Mouse (Mus musculus) liver, adult 2 months (tissue): ENCODE measurements around the gene Micu2.

Experiments used
- CTCF ChIP-seq: fragments of 200-500 bp; IDR thresholded peaks from 2 replicates; pipeline ENCODE4 v1.5.1; 2011; ENCODE audit warnings: low read depth, low read length, control low read depth
- POLR2A ChIP-seq: fragments of 200-500 bp; IDR thresholded peaks from 2 replicates; pipeline ENCODE4 v1.6.1; 2011; ENCODE audit warnings: low read length, control low read depth; ENCODE audit not compliant: insufficient read depth; ENCODE audit errors: extremely low read depth

DNA sequence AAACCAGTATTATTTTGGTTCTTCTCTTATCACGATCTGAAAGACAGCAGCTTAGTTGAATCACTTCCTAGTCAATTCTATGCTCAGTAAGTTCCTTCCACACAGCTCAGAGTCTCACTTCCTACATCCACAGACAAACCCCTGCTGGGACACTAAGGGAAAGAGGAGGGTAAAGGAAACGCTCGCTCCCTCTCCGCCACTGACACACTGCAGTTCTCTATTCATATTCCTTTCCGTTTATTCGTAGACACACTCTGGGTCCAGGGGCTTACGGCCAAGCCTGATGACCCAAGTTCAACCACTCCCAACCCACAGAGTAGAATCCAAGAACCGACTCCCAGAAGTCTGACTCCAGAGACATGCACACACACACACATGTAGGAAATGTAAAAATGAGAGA is 111.9 kb downstream of the Micu2 start:
- TF ChIP-seq CTCF (no peak), POLR2A (no peak)
